Mouse (Mus musculus): ENCODE measurements around the gene Jund. TPM values are rescaled to one million over a fixed set of nuclear protein-coding genes. Genes with fewer than 3 reads are reported as not detected.

The Jund gene
- total RNA-seq (2021) (100 to 1,000 TPM; 123 to 127 TPM), polyA plus RNA-seq (2012; rRNA removed) (66.2 and 109 TPM in 2 replicates)
- long read RNA-seq, transcript Jund-201 (1 exons, 1,668 nt) = major isoform, 456 of 456 reads
- long read RNA-seq, partial matches to known transcripts = 0 of 456 reads
- long read RNA-seq, other reads (novel, unspliced or antisense) = 0 of 456 reads

- peak within 1 kb of the TSS; percentile 95 for H3K9ac ChIP-seq (ENCODE audit: low read depth, low read length)
- intact Hi-C loops (cut with DNase I) = no loop called here
- under 1% methylated on average over 64 of the region's 69 CpGs for WGBS
- no peaks in the 10 kb centered on the region for H3K79me2 ChIP-seq (replicated peaks; ENCODE audit: control insufficient read depth, insufficient read depth, low read length)
- no peaks in the 10 kb centered on the region for H3K27me3 ChIP-seq (ENCODE audit: control insufficient read depth, insufficient read depth, low read length)
- peaks cover 2% of the 10 kb centered on the region; the same call in 1 of the 2 replicates for H3K36me3 ChIP-seq (ENCODE audit: control insufficient read depth, insufficient read depth, low read length)
- DNase-seq = peak; percentile 99
- peaks cover 24% of the 10 kb centered on the region for H3K4me1 ChIP-seq (ENCODE audit: control insufficient read depth, insufficient read depth, low read length)
- H3K4me3 ChIP-seq = peak within 1 kb of the TSS; percentile 99
- H3K27ac ChIP-seq = peak within 1 kb of the TSS; percentile 94
- TF ChIP-seq EP300 (IDR thresholded peaks at IDR 0.05; ENCODE audit: insufficient read depth, low read depth, low read length) (peak; percentile 99), CTCF (IDR thresholded peaks at IDR 0.05) (no peak), POLR2A (IDR thresholded peaks at IDR 0.05; ENCODE audit: insufficient read depth, low read depth, low read length) (peak; percentile 96)
Measured at GRCm38 (mm10) chr8:70698310-70699109, at the start of gene Jund. Jund (plus strand) TSS chr8:70698949.

- DNase-seq = peak; percentile 85 to 90
Measured at GRCm38 (mm10) chr8:70649324-70649723, 49.4 kb upstream of the Jund start.

GRCm38 (mm10) chr8:70650351-70650750, 48.4 kb upstream of the Jund start:
- H3K9ac ChIP-seq (ENCODE audit: low read depth, low read length) = no peak overlapping the region
- no peaks in the 10 kb centered on the region for H3K79me2 ChIP-seq (replicated peaks; ENCODE audit: control insufficient read depth, insufficient read depth, low read length)
- peaks cover 5% of the 10 kb centered on the region for H3K36me3 ChIP-seq (ENCODE audit: control insufficient read depth, insufficient read depth, low read length)
- no peak for DNase-seq
- intact Hi-C loops (cut with DNase I) = no loop called here
- peaks cover 32% of the 10 kb centered on the region for H3K4me1 ChIP-seq (ENCODE audit: control insufficient read depth, insufficient read depth, low read length)
- WGBS = 96% methylated on average over 17 of the region's 17 CpGs
- 0 out of 2 replicates have a peak, but pooled peaks have one; percentile 12 for TF ChIP-seq CTCF (IDR thresholded peaks at IDR 0.05)
- TF ChIP-seq EP300 (IDR thresholded peaks at IDR 0.05; ENCODE audit: insufficient read depth, low read depth, low read length) = no peak
- TF ChIP-seq POLR2A (IDR thresholded peaks at IDR 0.05; ENCODE audit: insufficient read depth, low read depth, low read length) = no peak
- H3K27ac ChIP-seq = no peak overlapping the region; the same call in none of the 2 replicates
- no peaks in the 10 kb centered on the region for H3K27me3 ChIP-seq (ENCODE audit: control insufficient read depth, insufficient read depth, low read length)
- no peak overlapping the region for H3K4me3 ChIP-seq

More at GRCm38 (mm10) chr8:70649324-70649723, 49.4 kb upstream of the Jund start:
- WGBS = 6% methylated on average over 4 of the region's 4 CpGs
- Histone ChIP-seq H3K27me3 (ENCODE audit: control insufficient read depth, insufficient read depth, low read length) (no peaks in the 10 kb centered on the region), H3K4me1 (ENCODE audit: control insufficient read depth, insufficient read depth, low read length) (peaks cover 35% of the 10 kb centered on the region), H3K9ac (ENCODE audit: low read depth, low read length) (no peak overlapping the region), H3K79me2 (replicated peaks; ENCODE audit: control insufficient read depth, insufficient read depth, low read length) (no peaks in the 10 kb centered on the region), H3K4me3 (no peak overlapping the region), H3K36me3 (ENCODE audit: control insufficient read depth, insufficient read depth, low read length) (peaks cover 5% of the 10 kb centered on the region), H3K27ac (peak overlapping the region; percentile 74)
- TF ChIP-seq EP300 (IDR thresholded peaks at IDR 0.05; ENCODE audit: insufficient read depth, low read depth, low read length) = peak; percentile 98
- TF ChIP-seq POLR2A (IDR thresholded peaks at IDR 0.05; ENCODE audit: insufficient read depth, low read depth, low read length) = peak; percentile 55
- TF ChIP-seq CTCF (IDR thresholded peaks at IDR 0.05) = no peak
- intact Hi-C loops (cut with DNase I) = no loop called here

GRCm38 (mm10) chr8:70653226-70653625, 45.5 kb upstream of the Jund start:
- Histone ChIP-seq H3K36me3 (ENCODE audit: control insufficient read depth, insufficient read depth, low read length) (peaks cover 5% of the 10 kb centered on the region), H3K79me2 (replicated peaks; ENCODE audit: control insufficient read depth, insufficient read depth, low read length) (no peaks in the 10 kb centered on the region), H3K27ac (no peak overlapping the region), H3K4me3 (no peak overlapping the region), H3K27me3 (ENCODE audit: control insufficient read depth, insufficient read depth, low read length) (no peaks in the 10 kb centered on the region), H3K9ac (ENCODE audit: low read depth, low read length) (no peak overlapping the region), H3K4me1 (ENCODE audit: control insufficient read depth, insufficient read depth, low read length) (peaks cover 13% of the 10 kb centered on the region)
- intact Hi-C loops (cut with DNase I) = loop anchor here (1.0 kb wide), 2 partner anchors 24 to 41 kb away; no protein-coding TSS in a partner anchor
- 61% methylated on average over 2 of the region's 2 CpGs for WGBS
- 0 out of 2 replicates have a peak, but pooled peaks have one; percentile 8 for TF ChIP-seq POLR2A (IDR thresholded peaks at IDR 0.05; ENCODE audit: insufficient read depth, low read depth, low read length)
- TF ChIP-seq CTCF (IDR thresholded peaks at IDR 0.05) = peak; percentile 93
- TF ChIP-seq EP300 (IDR thresholded peaks at IDR 0.05; ENCODE audit: insufficient read depth, low read depth, low read length) = peak; percentile 69; the same call in 1 of the 2 replicates
- peak; percentile 59 to 74 for DNase-seq

GRCm38 (mm10) chr8:70654121-70654520, 44.6 kb upstream of the Jund start:
- peaks cover 5% of the 10 kb centered on the region for H3K36me3 ChIP-seq (ENCODE audit: control insufficient read depth, insufficient read depth, low read length)
- H3K27ac ChIP-seq = no peak overlapping the region
- WGBS = 52% methylated on average over 1 of the region's 1 CpGs
- no peaks in the 10 kb centered on the region for H3K79me2 ChIP-seq (replicated peaks; ENCODE audit: control insufficient read depth, insufficient read depth, low read length)
- intact Hi-C loops (cut with DNase I) = no loop called here
- no peaks in the 10 kb centered on the region for H3K27me3 ChIP-seq (ENCODE audit: control insufficient read depth, insufficient read depth, low read length)
- H3K4me3 ChIP-seq = no peak overlapping the region
- peaks cover 12% of the 10 kb centered on the region for H3K4me1 ChIP-seq (ENCODE audit: control insufficient read depth, insufficient read depth, low read length)
- DNase-seq = peak in 1 of 2 experiments; percentile 8
- H3K9ac ChIP-seq (ENCODE audit: low read depth, low read length) = no peak overlapping the region
- no peak for TF ChIP-seq EP300 (IDR thresholded peaks at IDR 0.05; ENCODE audit: insufficient read depth, low read depth, low read length)
- TF ChIP-seq POLR2A (IDR thresholded peaks at IDR 0.05; ENCODE audit: insufficient read depth, low read depth, low read length) = no peak
- TF ChIP-seq CTCF (IDR thresholded peaks at IDR 0.05) = no peak

Measured in heart, adult 2 months (tissue).